Mouse (Mus musculus) liver, embryonic 16.5 days (tissue): Measurements from ENCODE around the gene Gm38392. TPM values are rescaled to one million over a fixed set of nuclear protein-coding genes. Genes with fewer than 3 reads are reported as not detected.

Source experiments
- ATAC-seq: fragments of 200-750 bp; cut with Nextera tagmentation; 2 replicates; pipeline ENCODE4 v1.8.0; 2017; ENCODE audit warnings: low read depth, mild to moderate bottlenecking, moderate number of reproducible peaks, moderate library complexity
- H3K27ac ChIP-seq: fragments of 300-500 bp; sonication (generic); 2 replicates; pipeline ENCODE4 v1.5.1; 2014; ENCODE audit warnings: mild to moderate bottlenecking, low read length
- H3K27me3 ChIP-seq: fragments of 300-500 bp; sonication (generic); 2 replicates; pipeline ENCODE4 v1.6.1; 2014; ENCODE audit warnings: low read depth, low read length, mixed read lengths; ENCODE audit not compliant: control insufficient read depth, insufficient read depth
- H3K36me3 ChIP-seq: fragments of 300-500 bp; sonication (generic); 2 replicates; pipeline ENCODE4 v1.6.1; 2014; ENCODE audit warnings: mild to moderate bottlenecking; ENCODE audit not compliant: control insufficient read depth, insufficient read depth
- H3K4me1 ChIP-seq: fragments of 300-500 bp; sonication (generic); 2 replicates; pipeline ENCODE4 v1.6.1; 2014; ENCODE audit warnings: low read depth, low read length, mixed read lengths; ENCODE audit not compliant: control insufficient read depth
- H3K4me2 ChIP-seq: fragments of 300-500 bp; sonication (generic); 2 replicates; pipeline ENCODE4 v1.6.1; 2014; ENCODE audit warnings: low read depth, low read length, mixed read lengths
- H3K4me3 ChIP-seq: fragments of 300-500 bp; sonication (generic); 2 replicates; pipeline ENCODE4 v1.5.1; 2014; ENCODE audit warnings: low read depth, mild to moderate bottlenecking, low read length
- H3K9ac ChIP-seq: fragments of 300-500 bp; sonication (generic); 2 replicates; pipeline ENCODE4 v1.6.1; 2014; ENCODE audit warnings: low read depth, low read length
- H3K9me3 ChIP-seq: fragments of 300-500 bp; sonication (generic); replicated peaks from 2 replicates; pipeline ENCODE4 v1.6.1; 2016; ENCODE audit warnings: low read length; ENCODE audit not compliant: control insufficient read depth
- WGBS: fragments of 180-500 bp; shearing (Covaris S2); extraction: QIAGEN DNeasy Blood & Tissue Kit; methylation state at CpG from one replicate; pipeline ENCODE4 v1.1.7; 2014; ENCODE audit not compliant: insufficient replicate concordance; 5-methylcytosine and 5-hydroxymethylcytosine counted together
- polyA plus RNA-seq: library from polyadenylated mRNA; unstranded; fragments of >200 nt; fragmentation: Nextera tagmentation; extraction: Ambion mirVana; gene quantifications from 2 replicates; pipeline ENCODE4 v1.2.1, GENCODE M21; 2015

Gene Gm38392
- polyA plus RNA-seq, 1 experiment from 2014 or later: not detected

DNA sequence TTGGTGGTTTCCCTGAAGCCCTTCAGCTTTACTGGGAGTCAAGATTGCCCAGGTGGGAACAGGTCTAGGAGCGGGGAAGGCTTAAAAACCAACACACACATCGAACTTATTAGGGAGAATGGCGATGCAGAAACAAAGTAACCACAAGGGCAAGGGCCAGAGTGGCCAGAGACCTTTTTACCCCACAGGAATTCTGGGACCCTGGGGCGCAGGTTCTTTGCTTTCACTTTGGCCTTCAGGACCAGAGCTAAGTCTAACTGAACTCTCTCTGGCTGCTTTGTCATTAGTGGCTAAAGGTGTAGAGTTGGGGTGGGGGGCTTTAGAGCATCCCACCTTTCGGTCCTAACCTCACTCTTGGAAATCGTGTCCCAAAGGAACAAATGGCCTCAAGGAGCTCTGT, 70.9 kb downstream of the Gm38392 start:
- Histone ChIP-seq H3K27ac (no peak overlapping the region), H3K27me3 (peaks cover 95% of the 10 kb centered on the region), H3K9ac (no peak overlapping the region), H3K9me3 (no peaks in the 10 kb centered on the region), H3K4me3 (no peak overlapping the region), H3K4me1 (peaks cover 4% of the 10 kb centered on the region; the same call in 1 of the 2 replicates), H3K36me3 (no peaks in the 10 kb centered on the region), H3K4me2 (peak overlapping the region; percentile 39; the same call in 1 of the 2 replicates)
- 2% methylated on average over 6 of the region's 6 CpGs for WGBS
- ATAC-seq: no peak

DNA sequence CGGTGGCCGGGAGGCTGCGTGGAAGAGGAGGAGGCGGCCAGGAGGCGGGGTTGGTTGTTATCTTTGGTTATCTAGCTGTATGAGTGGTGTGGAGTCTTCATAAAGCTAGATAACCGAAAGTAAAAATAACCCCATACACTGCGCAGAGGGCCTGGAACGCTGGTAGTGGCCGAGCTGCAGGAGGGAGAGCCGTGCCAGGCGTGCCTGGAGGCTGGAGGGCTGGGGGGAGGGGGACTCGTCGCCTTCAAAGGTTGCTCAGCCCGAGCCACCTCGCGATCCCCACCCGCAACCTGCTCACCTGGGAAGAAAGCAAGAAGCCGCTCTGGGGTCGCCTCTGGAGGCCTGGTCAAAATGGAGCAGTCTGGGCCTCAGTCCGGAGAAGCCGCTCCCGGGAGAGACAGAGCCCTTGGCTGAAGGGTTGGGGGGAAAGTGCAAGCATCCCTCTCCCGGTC, 71.4 kb downstream of the Gm38392 start:
- Histone ChIP-seq H3K4me3 (peak overlapping the region; percentile 35), H3K27ac (no peak overlapping the region), H3K36me3 (no peaks in the 10 kb centered on the region), H3K9me3 (no peaks in the 10 kb centered on the region), H3K27me3 (peaks cover 95% of the 10 kb centered on the region), H3K9ac (no peak overlapping the region), H3K4me2 (peak overlapping the region; percentile 39), H3K4me1 (peaks cover 4% of the 10 kb centered on the region; the same call in 1 of the 2 replicates)
- WGBS: 1% methylated on average over 23 of the region's 23 CpGs
- no peak for ATAC-seq

GRCm38 (mm10) chr3:88214971-88215552, 71.9 kb downstream of the Gm38392 start:
- H3K4me3 ChIP-seq: peak overlapping the region; percentile 35
- under 1% methylated on average over 48 of the region's 48 CpGs for WGBS
- H3K36me3 ChIP-seq: no peaks in the 10 kb centered on the region
- H3K27me3 ChIP-seq: peaks cover 95% of the 10 kb centered on the region
- H3K27ac ChIP-seq: no peak overlapping the region
- ATAC-seq: no peak
- peaks cover 4% of the 10 kb centered on the region; the same call in 1 of the 2 replicates for H3K4me1 ChIP-seq
- H3K9me3 ChIP-seq: no peaks in the 10 kb centered on the region
- peak overlapping the region; percentile 39 for H3K4me2 ChIP-seq
- no peak overlapping the region for H3K9ac ChIP-seq

GRCm38 (mm10) chr3:88214197-88214938, 72.6 kb downstream of the Gm38392 start:
- Histone ChIP-seq H3K9me3 (no peaks in the 10 kb centered on the region), H3K27ac (no peak overlapping the region), H3K4me3 (no peak overlapping the region), H3K36me3 (no peaks in the 10 kb centered on the region), H3K27me3 (peaks cover 95% of the 10 kb centered on the region), H3K4me2 (no peak overlapping the region), H3K4me1 (peaks cover 4% of the 10 kb centered on the region; the same call in 1 of the 2 replicates), H3K9ac (no peak overlapping the region)
- ATAC-seq: no peak
- WGBS: 4% methylated on average over 42 of the region's 42 CpGs

DNA sequence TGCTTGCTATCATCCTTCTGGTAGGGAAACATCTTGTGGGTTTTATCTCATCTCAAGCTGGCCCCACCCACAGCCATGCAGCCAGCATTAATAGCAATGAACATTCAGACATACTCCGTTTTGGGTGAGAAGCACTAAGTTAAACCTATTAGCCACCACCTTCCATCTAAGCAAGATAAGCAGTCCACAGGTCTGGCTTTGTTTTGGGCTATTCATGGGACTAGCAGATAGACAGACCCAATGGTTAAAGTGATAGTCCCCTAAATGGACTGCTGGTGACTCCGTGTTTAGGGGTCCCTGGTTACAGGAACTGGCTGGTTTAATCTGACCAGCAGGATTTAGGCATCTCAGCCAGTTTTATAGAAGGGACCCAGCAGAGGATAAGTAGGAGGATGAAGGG, 74.0 kb downstream of the Gm38392 start:
- ATAC-seq: no peak; the same call in 1 of the 2 replicates
- Histone ChIP-seq H3K4me1 (peaks cover 4% of the 10 kb centered on the region; the same call in 1 of the 2 replicates), H3K36me3 (no peaks in the 10 kb centered on the region), H3K4me3 (no peak overlapping the region), H3K9me3 (no peaks in the 10 kb centered on the region), H3K9ac (no peak overlapping the region), H3K27ac (no peak overlapping the region), H3K27me3 (peaks cover 97% of the 10 kb centered on the region), H3K4me2 (no peak overlapping the region)
- 0% methylated on average over 2 of the region's 2 CpGs for WGBS

GRCm38 (mm10) chr3:88212356-88212755, 74.7 kb downstream of the Gm38392 start:
- no peak overlapping the region for H3K27ac ChIP-seq
- no peak overlapping the region for H3K4me3 ChIP-seq
- H3K9ac ChIP-seq: no peak overlapping the region
- 12% methylated on average over 1 of the region's 1 CpGs for WGBS
- no peak overlapping the region for H3K4me2 ChIP-seq
- no peaks in the 10 kb centered on the region for H3K9me3 ChIP-seq
- H3K36me3 ChIP-seq: no peaks in the 10 kb centered on the region
- ATAC-seq: no peak
- H3K4me1 ChIP-seq: peaks cover 4% of the 10 kb centered on the region; the same call in 1 of the 2 replicates
- H3K27me3 ChIP-seq: peaks cover 98% of the 10 kb centered on the region

- Histone ChIP-seq H3K27ac (no peak overlapping the region), H3K4me3 (no peak overlapping the region), H3K27me3 (peaks cover 98% of the 10 kb centered on the region), H3K4me2 (no peak overlapping the region), H3K9me3 (no peaks in the 10 kb centered on the region), H3K4me1 (peaks cover 4% of the 10 kb centered on the region; the same call in 1 of the 2 replicates), H3K36me3 (no peaks in the 10 kb centered on the region), H3K9ac (no peak overlapping the region)
- 6% methylated on average over 2 of the region's 2 CpGs for WGBS
- ATAC-seq: no peak
Measured at GRCm38 (mm10) chr3:88210918-88211317, 76.1 kb downstream of the Gm38392 start.

DNA sequence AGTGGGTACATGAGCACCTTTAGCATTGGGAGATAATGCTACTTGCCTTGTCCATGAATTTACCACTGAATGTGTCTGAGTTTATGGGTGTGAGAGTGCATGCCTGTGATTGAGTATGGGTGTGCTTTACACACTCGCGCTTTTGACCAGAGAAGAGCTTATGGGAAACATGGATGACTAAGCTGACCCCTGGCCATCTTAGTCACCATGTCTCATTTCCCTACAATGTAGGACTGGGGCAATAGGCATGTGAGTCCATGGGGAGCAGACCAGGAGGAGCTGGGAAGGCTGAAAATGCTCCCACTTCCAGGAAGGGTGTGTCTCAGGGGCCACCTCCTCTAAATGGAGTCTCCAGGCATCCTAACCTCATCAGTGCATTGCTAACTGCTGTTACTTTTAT, 76.9 kb downstream of the Gm38392 start:
- no peak overlapping the region for H3K4me3 ChIP-seq
- ATAC-seq: no peak
- H3K27me3 ChIP-seq: peaks cover 98% of the 10 kb centered on the region
- no peaks in the 10 kb centered on the region for H3K9me3 ChIP-seq
- WGBS: 15% methylated on average over 2 of the region's 2 CpGs
- no peaks in the 10 kb centered on the region; the same call in 1 of the 2 replicates for H3K4me1 ChIP-seq
- no peak overlapping the region for H3K27ac ChIP-seq
- no peak overlapping the region for H3K4me2 ChIP-seq
- no peaks in the 10 kb centered on the region for H3K36me3 ChIP-seq
- no peak overlapping the region for H3K9ac ChIP-seq

GRCm38 (mm10) chr3:88209306-88209705, 77.7 kb downstream of the Gm38392 start:
- no peak overlapping the region for H3K4me3 ChIP-seq
- H3K4me2 ChIP-seq: no peak overlapping the region
- H3K9ac ChIP-seq: no peak overlapping the region
- H3K27me3 ChIP-seq: peaks cover 98% of the 10 kb centered on the region
- no peak overlapping the region for H3K27ac ChIP-seq
- no peaks in the 10 kb centered on the region for H3K4me1 ChIP-seq
- H3K36me3 ChIP-seq: no peaks in the 10 kb centered on the region
- WGBS: under 1% methylated on average over 6 of the region's 6 CpGs
- no peak for ATAC-seq
- H3K9me3 ChIP-seq: no peaks in the 10 kb centered on the region
